Mouse (Mus musculus) heart, postnatal 36 days (tissue): Measurements from ENCODE around the gene Mapk1ip1l. TPM values are rescaled to one million over a fixed set of nuclear protein-coding genes. Genes with fewer than 3 reads are reported as not detected.

Experiments used
- DNase-seq, 2 experiments: peaks; one replicate each; pipeline ENCODE4 v3.0.0; 2021 to 2022
- intact Hi-C: fragments of 180-260 bp; cut with DNase I; formaldehyde crosslinking; loops from one replicate; pipeline ENCODE4 v1.15.1; 2025
- total RNA-seq, 2 experiments: library from RNA; stranded (reverse); gene quantifications; 2 replicates each; pipeline ENCODE4 v1.2.3; 2021

Gene Mapk1ip1l
- total RNA-seq = 10 to 100 TPM; 28.1 to 28.2 TPM

DNA sequence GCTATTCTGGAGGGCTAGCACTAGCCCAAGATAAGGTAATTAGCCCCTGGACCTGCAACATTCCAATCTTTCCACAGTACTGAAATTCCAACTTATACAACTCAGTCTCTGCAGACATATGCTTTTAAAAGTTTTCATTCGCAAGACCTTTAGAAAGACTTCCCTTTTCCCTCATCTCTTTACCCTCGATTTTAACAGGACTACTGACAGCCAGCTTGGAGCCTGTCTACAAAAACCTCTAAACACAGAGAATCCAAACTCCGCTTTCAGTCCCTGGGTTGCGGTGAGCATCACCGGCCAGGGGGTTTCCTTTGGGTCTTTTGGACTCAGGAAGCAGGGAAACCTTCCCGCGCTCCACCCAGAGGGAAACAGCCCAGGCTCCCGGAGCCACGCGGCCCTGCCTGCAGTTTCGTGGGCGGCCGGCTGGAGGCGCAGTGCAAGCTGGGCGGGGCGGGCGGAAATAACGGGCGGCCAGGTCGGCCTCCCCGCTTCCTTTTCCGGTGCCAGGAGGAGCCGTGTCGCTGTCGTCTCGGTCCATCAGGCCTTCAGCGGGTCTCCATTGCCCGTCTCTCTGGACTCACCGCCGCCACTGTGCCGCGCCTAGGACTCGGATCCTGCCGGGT lies at the start of gene Mapk1ip1l:
TSS of gene Mapk1ip1l (plus strand) at position 482 of the 623 bp plus-strand sequence.
- intact Hi-C loops = loop anchor here (2.0 kb wide), 1 partner anchor 21 kb away; the partner anchor contains the start of genes Socs4 and Wdhd1
- DNase-seq = peak; percentile 95 to 97

DNA sequence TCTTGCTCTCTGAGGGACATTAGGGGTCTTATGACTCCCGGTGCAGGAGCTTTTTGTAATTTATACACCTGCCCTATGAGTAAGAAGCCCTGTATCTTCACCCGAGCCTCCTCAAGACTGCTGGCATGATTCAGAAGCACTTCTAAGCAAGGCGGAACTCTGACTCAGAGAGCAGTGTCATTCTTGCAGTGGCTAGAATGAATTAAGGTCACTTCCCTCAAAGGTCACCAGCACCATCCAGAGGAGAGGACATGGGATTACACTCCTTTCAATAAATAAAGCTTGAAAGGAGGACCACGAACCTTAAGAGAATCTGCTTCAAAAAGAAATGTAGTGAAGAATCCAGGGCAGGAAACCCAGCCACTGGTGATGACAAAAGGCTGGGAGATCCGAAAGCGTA lies 48.2 kb upstream of the Mapk1ip1l start:
- no peak for DNase-seq

DNA sequence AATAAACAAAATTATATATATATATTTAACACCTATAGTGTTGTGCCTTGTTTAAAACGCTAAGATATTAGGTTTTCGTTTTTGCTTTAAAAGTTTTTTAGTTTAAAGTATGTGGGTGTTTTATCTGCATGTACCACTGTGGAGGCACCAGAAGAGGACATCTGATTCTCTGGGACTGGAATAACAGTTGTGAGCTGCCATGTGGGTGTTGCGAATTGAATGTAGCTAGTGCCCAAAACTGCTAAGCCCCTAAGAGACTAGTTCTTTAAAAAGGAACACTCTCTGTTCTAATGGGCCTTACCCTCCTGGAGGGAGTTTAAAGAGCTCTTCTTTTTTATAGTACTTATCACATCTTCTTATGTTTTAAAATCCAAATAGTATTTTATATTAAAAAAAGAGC lies 33.2 kb upstream of the Mapk1ip1l start:
- intact Hi-C loops = no loop called here
- DNase-seq = no peak

More for the DNA sequence above, 48.2 kb upstream of the Mapk1ip1l start:
- intact Hi-C loops = loop anchor here (5.0 kb wide), 2 partner anchors 163 to 1258 kb away; no protein-coding TSS in a partner anchor

DNA sequence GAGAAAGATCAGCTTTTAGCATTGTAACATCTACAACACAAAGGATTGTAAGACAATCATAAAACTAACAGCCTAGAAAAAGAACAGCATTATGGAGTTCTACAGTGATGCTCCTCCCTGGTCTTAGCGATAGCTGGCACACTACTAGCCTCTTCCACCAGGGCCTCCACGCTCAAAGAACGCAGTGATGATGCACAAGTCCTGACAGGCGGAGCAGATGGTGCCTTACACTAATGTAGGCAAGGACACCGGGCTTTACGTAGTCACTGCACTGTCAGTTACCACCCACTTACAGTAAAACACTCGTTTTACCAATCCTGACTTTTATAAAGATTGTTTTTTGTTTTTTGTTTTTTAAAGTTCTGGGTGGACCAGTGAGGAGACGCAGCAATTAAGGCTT lies 32.2 kb upstream of the Mapk1ip1l start:
- no peak for DNase-seq
- intact Hi-C loops = no loop called here

DNA sequence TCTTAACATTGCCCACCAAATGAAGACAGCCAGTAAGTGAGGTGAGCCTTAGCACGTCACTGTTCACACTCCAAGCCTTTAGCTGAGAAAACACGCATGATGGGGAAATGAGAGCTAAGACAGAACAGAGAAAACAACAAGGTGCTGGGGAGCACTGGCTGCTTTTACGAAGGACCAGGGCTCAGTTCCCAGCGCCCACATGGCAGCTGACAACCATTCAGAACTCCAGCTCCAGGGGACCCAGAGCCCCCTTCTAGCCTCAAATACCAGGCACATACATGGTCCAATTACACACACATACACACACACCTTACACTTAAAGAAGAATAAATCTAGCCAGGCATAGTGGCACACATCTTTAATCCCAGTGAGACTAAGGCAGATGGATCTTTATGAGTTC lies 29.0 kb upstream of the Mapk1ip1l start:
- intact Hi-C loops = no loop called here
- no peak for DNase-seq

DNA sequence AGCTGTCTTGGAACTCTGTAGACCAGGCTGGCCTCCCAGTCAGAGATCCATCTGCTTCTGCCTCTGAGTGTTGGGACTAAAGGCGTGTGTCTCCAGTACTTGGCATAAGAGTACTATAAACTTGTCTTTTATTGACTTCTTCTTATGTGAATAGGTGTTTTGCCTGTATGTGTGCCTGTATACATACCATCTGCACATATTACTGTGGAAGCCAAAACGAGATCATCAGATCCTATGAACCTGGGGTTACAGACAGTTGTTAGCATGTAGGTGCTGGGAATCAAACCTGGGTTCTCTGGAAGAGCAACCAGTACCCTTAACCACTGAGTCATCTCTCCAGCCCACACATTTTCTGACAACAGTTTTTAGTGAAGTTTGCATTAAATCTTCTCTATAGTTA lies 28.4 kb upstream of the Mapk1ip1l start:
- no peak for DNase-seq
- intact Hi-C loops = no loop called here

DNA sequence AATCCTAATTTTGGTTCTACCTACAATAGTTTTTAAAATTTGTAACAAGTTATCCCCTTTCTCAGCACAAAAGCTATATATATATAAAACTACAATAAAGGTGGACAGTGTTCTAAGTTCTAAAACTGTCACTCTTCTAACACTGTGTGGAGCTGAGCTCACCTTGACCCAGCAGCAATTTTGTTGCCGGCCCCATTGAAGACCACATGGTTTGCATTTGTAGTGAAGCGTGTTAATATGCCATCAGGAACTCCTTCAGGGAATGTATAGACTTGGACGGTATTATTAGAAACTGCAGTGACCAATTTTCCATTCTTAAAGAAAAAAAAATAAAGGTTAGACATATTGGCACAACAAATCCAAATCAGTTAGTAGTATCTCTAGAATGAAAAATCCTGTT lies 24.3 kb upstream of the Mapk1ip1l start:
- intact Hi-C loops = no loop called here
- DNase-seq = no peak

DNA sequence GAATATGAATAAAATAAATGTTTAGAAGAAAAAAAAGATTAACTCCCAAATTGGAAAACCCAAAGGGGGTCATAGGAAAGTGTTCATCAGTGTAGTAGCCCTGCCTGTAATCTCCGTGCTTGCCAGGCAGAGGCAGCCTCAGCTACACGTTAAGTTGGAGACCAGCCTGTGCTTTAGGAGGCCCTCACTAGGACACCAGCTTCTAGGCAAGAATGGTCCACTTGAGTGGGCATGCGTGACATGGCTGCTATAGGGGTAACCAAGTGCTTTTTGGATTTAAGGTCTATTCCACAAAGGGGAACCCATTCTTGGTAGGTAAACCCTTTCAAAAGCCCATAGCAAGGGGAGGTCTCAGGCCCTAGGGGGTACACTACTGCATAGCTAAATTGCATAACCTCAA lies 22.6 kb upstream of the Mapk1ip1l start:
- no peak for DNase-seq
- intact Hi-C loops = no loop called here

DNA sequence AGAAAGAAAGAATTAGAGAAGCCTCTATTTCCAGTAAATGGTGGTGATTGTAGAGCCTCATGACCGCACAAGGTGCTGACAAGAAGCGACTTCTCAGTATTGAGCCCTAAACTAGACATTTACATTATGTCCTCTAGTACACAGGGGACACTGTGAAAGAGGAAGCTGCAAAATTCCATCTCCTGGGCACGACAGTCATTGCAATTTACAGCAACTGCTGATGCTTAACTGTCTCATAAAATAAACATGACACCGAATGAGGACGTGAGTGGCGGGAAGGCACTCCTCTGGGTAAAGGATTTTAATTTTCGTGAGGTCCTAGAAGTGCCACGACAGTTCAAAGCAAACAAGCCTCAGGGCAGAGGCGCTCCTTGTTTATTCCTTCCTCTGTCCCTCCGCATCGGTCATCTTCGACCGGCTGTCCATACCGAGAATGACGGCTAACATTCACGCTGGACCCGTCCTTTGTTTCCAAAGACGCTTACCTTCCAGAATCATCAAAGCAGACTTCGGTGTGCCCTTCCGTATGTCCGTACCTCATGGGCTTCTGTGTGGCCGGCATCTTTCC lies 21.9 kb upstream of the Mapk1ip1l start:
- intact Hi-C loops = loop anchor here (2.0 kb wide), 2 partner anchors 23 to 121 kb away; partner anchors contain the start of gene Mapk1ip1l
- no peak for DNase-seq

DNA sequence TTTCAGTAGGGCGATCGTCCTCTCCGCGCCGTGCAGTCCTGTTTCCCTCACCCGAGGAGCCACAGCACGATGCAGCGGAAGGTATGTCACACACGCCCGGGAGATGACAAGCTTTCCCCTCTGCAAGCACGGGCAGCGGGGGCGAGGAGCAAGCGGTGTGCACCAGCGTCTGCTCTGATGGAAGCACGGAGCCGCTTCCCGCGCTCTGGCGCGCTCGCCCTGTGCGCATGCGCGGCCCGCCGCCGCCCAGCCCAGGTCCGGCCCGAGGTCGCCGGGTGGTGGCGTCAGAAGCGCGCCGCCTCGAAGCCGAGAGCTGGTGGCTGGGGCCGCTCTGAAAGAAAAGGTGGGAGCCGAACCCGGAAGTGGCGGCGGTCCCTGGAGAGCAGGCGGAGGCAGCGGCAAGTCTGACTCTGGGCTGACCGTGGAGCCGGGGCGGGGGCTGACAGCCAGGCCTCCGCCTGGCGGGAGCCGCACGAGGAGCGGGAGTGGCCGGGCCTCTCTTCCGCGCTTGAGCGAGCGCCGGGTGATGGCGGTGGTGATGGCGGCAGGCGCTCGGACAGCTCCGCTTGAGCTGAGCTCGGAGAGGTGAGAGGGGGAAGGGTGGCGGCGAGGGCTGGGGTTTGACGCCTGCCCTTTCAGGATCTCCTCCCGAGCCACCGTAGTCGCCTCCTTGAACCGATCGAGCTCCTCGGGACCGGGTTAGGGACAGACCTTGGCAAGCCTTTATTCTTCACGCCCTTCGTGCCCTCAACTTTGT lies 21.3 kb upstream of the Mapk1ip1l start, which contains the start of the genes Wdhd1 and Socs4:
TSS of gene Wdhd1 (minus strand) at position 221 of the 757 bp plus-strand sequence.
TSS of gene Socs4 (plus strand) at position 295 of the 757 bp plus-strand sequence.
- peak; percentile 94 to 97 for DNase-seq
- intact Hi-C loops = loop anchor here (2.0 kb wide), 2 partner anchors 22 to 120 kb away; partner anchors contain the start of gene Mapk1ip1l

DNA sequence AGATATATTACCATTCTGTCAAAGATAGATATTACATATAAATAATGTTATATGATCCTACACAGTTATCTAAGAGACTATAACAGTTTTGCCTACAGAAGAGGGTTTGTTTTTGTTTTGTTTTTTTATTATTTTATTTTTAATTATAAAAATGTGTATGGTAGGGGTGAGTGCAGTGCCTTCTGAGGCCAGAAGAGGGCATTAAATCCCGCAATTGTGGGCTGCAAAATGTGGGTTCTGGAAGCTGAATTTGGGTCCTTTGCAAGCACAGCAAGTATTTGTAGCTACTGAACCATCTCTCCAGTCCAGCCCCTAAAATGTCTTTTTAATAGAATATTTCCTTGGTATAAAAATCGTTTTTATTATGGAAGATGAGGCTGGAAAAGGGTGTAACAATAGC lies 19.0 kb upstream of the Mapk1ip1l start:
- intact Hi-C loops = no loop called here
- no peak for DNase-seq

DNA sequence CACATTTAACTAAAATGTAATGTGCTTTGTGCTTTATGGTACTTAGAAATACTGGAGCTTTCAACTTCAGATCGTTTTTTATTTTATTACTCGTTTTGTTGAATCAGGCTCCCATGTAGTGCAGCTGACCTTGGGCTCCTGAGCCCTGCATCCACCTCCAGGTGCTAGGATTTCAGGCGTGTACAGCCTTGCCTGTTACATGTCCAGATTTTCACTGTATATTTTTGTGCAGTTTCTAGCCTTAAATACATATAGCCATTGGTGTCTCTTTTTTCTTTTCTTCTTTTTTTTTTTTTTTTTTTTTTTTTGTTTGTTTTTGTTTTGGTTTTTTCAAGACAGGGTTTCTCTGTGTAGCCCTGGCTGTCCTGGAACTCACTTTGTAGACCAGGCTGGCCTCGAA lies 16.5 kb upstream of the Mapk1ip1l start:
- intact Hi-C loops = no loop called here
- DNase-seq = no peak

DNA sequence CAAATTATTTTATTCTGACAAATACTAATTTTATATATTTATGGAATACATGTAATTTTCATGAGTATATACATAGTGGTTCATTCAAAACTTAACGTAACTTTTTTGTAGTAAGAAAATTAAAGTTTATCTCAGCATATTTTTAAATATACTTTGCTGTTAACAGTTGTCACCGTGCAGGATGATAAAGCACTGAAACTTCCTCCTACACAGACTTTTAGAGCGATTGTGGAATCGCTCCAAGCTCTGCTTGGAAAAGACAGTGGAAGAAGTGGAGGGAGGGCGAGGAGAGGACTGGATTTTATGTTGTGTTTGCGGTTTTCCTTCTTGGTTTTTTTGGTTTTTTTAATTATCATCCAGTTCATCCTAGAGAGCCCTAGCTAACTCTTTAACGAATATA lies 14.5 kb upstream of the Mapk1ip1l start:
- no peak for DNase-seq
- intact Hi-C loops = no loop called here

DNA sequence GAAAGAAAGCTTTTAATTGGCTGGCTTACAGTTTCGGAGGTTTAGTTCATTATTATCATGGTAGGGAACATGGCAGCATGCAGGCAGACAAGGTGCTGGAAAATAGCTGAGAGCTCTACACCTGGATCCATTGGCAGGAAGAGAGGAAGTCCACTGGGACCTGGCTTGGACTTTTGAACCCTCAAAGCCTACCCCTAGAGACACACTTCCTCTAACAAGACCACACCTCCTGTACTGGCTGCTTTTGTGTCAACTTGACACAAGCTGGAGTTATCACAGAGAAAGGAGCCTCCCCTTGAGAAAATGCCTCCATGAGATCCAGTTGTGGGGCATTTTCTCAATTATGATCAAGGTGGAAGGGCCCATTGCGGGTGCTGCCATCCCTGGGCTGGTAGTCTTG lies 12.8 kb upstream of the Mapk1ip1l start:
- DNase-seq = no peak
- intact Hi-C loops = no loop called here

DNA sequence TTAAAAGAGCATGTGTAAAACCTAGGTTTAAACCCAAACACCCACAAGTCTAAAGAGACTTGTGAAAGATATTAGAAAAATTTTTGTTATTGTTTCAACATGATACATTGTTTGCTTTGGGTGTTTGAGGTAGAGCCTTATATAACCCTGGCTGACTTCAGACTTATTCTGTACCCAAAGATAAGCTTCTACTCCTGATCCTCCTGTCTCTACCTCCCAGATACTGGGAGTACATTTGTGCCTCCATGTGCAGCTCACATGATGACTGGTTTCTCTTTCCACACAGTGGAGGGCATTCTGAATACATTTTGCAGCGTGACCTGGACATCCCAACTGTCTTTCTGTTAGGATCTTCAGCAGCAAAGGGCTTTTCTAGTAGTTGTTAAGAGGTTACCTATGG lies 11.9 kb upstream of the Mapk1ip1l start:
- DNase-seq = no peak
- intact Hi-C loops = no loop called here

DNA sequence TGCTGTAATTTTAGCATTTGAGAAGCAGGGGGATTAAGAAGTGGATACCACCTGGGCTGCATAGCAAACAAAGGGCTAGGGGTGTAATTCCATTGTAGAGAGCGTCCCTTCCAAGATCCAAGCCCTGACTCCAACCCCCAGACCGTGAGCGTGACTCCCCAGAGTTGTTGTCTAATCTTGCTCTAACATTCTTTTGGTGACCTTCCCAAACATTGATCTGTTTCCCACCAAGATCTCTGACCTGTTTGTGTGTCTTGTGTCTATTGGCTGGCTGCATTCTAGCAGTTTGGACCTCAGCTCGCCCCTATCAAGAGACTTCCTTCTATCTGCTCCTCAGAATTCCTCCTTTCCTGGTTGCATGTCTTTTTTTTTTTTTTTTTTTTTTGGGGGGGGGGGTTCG lies 11.0 kb upstream of the Mapk1ip1l start:
- no peak for DNase-seq
- intact Hi-C loops = no loop called here

DNA sequence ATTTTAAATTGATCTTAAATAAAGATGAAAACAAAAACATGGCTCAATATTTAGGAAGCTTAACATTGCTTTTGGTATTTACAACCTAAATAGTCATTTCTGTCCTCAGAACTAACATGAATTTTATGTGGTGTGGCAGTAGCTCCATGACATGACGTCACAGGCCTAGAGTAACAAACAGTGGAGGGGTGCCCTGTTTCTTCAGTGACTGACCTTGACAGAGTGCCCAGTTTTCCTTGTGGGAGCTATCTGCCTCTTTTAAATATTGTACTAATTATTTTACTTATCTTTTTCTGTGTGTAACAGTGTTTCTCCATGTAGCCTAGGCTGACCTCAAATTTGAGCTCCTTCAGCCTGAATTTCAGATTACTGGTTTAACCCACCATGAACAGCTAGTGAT lies 6.3 kb upstream of the Mapk1ip1l start:
- intact Hi-C loops = no loop called here
- DNase-seq = no peak

DNA sequence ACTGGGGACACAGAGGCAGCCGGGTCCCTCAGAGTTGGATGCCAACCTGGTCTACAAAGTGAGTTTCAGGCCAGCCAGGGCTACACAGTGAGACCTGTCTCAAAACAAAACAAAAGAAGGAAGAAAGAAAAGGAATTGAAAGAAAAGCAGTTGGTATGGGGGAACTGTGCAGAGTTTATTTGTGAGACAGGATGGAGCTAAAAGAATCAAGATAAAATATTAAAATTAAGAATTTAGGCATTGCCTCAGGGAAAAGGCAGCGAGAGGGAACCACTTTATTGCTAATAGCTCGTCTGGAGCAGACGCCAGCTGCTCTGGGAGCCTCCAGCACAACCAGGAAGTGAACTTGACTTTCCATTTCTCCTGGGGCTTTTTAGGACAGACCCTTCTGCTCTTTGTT lies 3.9 kb upstream of the Mapk1ip1l start:
- intact Hi-C loops = no loop called here
- no peak for DNase-seq

DNA sequence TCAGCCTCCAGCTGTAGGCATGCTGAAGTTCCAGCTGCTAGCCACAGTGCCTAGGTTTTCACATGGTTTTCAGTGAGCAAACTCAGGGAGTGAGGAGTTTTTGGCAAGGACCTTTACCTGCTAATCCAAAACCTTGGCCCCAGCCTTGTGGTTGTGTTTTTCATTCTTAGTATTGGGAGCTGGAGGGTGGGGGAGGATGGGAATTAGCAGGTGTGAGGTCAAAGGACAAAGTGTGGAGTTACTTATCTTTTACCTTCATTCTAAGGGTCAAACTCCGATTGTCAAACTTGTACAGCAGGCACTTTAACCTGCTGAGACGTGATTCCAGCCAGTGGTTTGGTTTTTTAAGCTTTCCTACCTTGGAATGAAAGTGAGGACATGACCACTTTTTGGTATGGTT lies 1.8 kb upstream of the Mapk1ip1l start:
- no peak for DNase-seq
- intact Hi-C loops = no loop called here

DNA sequence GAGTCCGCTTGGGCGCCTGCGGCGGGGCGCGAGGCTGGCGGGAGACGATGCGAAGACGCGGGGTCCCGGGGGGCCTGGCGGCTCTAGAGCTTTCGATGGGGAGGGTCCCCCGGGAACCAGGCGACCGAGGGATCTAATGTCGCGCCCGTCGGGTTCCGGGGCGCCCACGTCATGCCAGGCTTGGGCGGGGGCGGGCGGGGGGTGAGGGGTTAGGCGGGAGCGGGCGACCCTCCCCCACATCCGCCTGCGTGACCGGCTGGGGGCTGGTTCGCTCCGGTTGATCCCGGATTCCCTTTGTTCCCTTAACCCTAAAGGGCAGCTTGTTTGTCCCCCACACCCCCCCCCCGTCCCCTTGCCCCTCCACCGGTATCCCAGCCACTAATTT lies 334 bp downstream of the Mapk1ip1l start:
- intact Hi-C loops = loop anchor here (2.0 kb wide), 1 partner anchor 22 kb away; the partner anchor contains the start of genes Socs4 and Wdhd1
- no peak for DNase-seq

DNA sequence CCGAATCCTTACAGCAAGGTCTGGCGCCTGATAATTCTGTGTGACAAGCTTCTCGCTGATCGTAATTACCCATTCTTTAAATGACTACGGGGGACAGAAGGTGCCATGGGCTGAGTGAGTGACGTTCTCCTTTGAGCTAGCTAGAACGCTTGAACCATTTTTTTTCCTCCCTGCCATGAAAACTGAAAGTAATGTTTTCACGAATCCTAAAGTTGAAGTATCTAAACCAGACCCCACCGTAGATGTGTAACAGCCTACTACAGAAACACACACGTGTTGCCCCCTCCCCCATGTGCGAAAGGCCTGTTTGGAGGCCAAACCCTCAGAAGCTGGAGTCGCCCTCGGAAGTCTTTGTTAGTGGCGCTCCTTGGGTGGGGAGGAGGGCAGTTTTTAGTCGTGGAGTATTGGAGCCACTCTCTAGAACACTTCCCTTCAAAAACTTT lies 774 bp downstream of the Mapk1ip1l start:
- DNase-seq = peak; percentile 21 to 28
- intact Hi-C loops = loop anchor here (2.0 kb wide), 1 partner anchor 22 kb away; the partner anchor contains the start of genes Socs4 and Wdhd1
